Mouse (Mus musculus): ENCODE measurements around the gene Dnase2a. TPM values are rescaled to one million over a fixed set of nuclear protein-coding genes. Genes with fewer than 3 reads are reported as not detected.

Dnase2a gene
- 5.5 and 7.2 TPM in 2 replicates for polyA plus RNA-seq (2014; fragmentation: Nextera tagmentation; extraction: Ambion mirVana)

DNA sequence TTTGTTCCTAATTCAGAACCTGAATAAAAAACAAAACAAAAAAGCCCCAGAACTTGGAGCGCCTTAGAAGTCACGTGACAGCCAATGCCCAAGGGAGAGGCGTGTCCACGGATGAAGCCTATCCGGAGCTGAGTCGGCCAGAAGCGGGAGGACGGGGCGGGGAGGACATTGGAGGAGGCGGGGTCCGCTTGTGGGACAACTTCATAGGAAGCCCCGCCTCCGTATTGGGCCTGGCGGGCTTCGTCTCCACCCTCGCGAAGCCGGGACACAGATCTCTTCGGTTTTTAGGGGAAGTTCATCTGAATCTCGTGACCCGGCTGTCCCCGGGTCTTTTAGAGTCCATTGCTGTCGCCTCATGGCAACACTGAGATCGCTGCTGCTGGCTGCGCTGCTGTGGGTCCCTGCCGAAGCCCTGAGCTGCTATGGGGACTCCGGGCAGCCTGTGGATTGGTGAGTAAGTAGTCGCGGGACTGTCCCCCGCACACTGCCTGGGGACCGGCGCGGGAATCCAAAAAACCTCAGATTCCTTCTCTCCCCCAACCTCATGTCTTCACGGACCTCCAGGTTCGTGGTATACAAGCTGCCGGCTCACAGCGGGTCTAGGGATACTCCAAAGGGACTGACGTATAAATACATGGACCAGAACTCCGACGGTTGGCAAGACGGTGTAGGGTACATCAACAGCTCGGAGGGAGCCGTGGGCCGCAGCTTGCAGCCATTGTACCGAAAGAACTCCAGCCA is at the start of gene Dnase2a:
Gene Dnase2a (plus strand): TSS at position 140 of the 741 bp plus-strand sequence.
- Histone ChIP-seq H3K9me3 (replicated peaks; ENCODE audit: control insufficient read depth, low read length) (no peaks in the 10 kb centered on the region), H3K4me1 (ENCODE audit: control insufficient read depth, insufficient read depth, low read length) (peaks cover 3% of the 10 kb centered on the region; the same call in 1 of the 2 replicates), H3K27ac (replicated peaks; ENCODE audit: low read depth, low read length) (no peak within 1 kb of the TSS), H3K4me3 (ENCODE audit: low read depth, low read length) (peak within 1 kb of the TSS; percentile 59), H3K36me3 (replicated peaks; ENCODE audit: control insufficient read depth, insufficient read depth, low read depth, low read length) (no peaks in the 10 kb centered on the region), H3K9ac (replicated peaks; ENCODE audit: low read length) (peak within 1 kb of the TSS; percentile 67), H3K4me2 (ENCODE audit: low read depth, low read length) (peak within 1 kb of the TSS; percentile 78), H3K27me3 (ENCODE audit: control insufficient read depth, insufficient read depth, low read length) (peaks cover 24% of the 10 kb centered on the region)
- ATAC-seq (replicated peaks; ENCODE audit: insufficient number of reproducible peaks, low FRiP score, low TSS enrichment, low read depth) (peak; percentile 76), DNase-seq (ENCODE audit: low spot score) (peak; percentile 100)
- WGBS = under 1% methylated on average over 45 of the region's 45 CpGs

DNA sequence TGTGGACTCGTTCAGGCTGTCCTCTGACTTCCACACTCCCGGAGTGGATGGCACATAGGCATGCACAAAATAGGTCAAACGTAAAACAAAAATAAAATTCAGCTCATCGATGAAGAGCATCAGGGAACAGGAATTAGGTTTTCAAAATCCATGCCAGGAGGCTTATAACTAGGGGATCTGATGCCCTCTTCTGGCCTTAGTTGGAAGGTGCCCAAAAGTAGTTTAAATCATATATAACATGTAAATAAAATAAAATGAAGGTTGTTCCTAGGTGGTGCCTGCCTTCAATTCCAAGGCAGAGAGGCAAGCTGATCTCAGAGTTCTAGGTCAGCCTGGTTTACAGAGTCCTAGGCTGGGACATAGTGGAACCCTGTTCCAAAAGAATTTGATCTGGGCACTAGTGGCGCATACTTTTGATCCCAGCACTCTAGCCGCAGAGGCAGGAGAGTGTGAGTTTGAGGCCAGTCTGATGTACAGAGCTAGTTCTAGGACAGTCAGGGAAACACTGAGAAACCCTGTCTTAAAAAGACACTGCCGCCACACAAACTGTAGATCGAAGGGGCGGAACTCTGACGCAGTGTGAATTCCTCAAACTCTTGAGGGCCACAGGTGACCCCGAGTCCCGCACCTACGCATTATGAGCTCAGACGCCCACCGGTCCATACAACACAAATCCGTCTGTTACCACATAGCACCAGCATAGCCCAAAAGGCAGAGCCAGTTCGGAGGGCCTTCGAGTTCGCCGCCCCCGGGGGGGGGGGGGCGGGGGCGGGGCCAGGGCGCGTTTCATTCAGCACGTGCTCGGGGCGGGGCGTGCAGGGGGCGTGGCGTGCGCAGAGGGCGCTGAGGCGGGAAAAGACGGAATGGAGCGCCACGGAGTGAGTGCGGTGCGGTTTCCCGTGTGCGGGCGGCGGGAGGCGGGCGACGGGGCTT is 36.7 kb upstream of the Dnase2a start, which contains the start of gene Syce2:
Gene Syce2 (plus strand): TSS at position 736 of the 933 bp plus-strand sequence.
- DNase-seq (ENCODE audit: low spot score) = peak; percentile 78
- Histone ChIP-seq H3K9ac (replicated peaks; ENCODE audit: low read length) (peak within 1 kb of the TSS; percentile 67), H3K4me2 (ENCODE audit: low read depth, low read length) (peak within 1 kb of the TSS; percentile 89), H3K9me3 (replicated peaks; ENCODE audit: control insufficient read depth, low read length) (no peaks in the 10 kb centered on the region), H3K4me3 (ENCODE audit: low read depth, low read length) (peak within 1 kb of the TSS; percentile 42), H3K27ac (replicated peaks; ENCODE audit: low read depth, low read length) (no peak within 1 kb of the TSS), H3K27me3 (ENCODE audit: control insufficient read depth, insufficient read depth, low read length) (no peaks in the 10 kb centered on the region), H3K36me3 (replicated peaks; ENCODE audit: control insufficient read depth, insufficient read depth, low read depth, low read length) (peaks cover 11% of the 10 kb centered on the region), H3K4me1 (ENCODE audit: control insufficient read depth, insufficient read depth, low read length) (no peaks in the 10 kb centered on the region)
- peak; percentile 36; the same call in 1 of the 2 replicates for ATAC-seq (replicated peaks; ENCODE audit: insufficient number of reproducible peaks, low FRiP score, low TSS enrichment, low read depth)
- 15% methylated on average over 42 of the region's 46 CpGs for WGBS

GRCm38 (mm10) chr8:84872309-84872965 is 35.9 kb upstream of the Dnase2a start:
- 3% methylated on average over 54 of the region's 54 CpGs for WGBS
- peak overlapping the region; percentile 89 for H3K4me2 ChIP-seq (ENCODE audit: low read depth, low read length)
- peak overlapping the region; percentile 67 for H3K9ac ChIP-seq (replicated peaks; ENCODE audit: low read length)
- H3K9me3 ChIP-seq (replicated peaks; ENCODE audit: control insufficient read depth, low read length) = no peaks in the 10 kb centered on the region
- no peaks in the 10 kb centered on the region for H3K27me3 ChIP-seq (ENCODE audit: control insufficient read depth, insufficient read depth, low read length)
- H3K27ac ChIP-seq (replicated peaks; ENCODE audit: low read depth, low read length) = no peak overlapping the region
- peaks cover 11% of the 10 kb centered on the region for H3K36me3 ChIP-seq (replicated peaks; ENCODE audit: control insufficient read depth, insufficient read depth, low read depth, low read length)
- H3K4me1 ChIP-seq (ENCODE audit: control insufficient read depth, insufficient read depth, low read length) = no peaks in the 10 kb centered on the region
- DNase-seq (ENCODE audit: low spot score) (peak; percentile 44), ATAC-seq (replicated peaks; ENCODE audit: insufficient number of reproducible peaks, low FRiP score, low TSS enrichment, low read depth) (peak; percentile 64; the same call in 1 of the 2 replicates)
- H3K4me3 ChIP-seq (ENCODE audit: low read depth, low read length) = peak overlapping the region; percentile 42

- no peaks in the 10 kb centered on the region for H3K4me1 ChIP-seq (ENCODE audit: control insufficient read depth, insufficient read depth, low read length)
- peak overlapping the region; percentile 42 for H3K4me3 ChIP-seq (ENCODE audit: low read depth, low read length)
- 61% methylated on average over 4 of the region's 4 CpGs for WGBS
- H3K9me3 ChIP-seq (replicated peaks; ENCODE audit: control insufficient read depth, low read length) = no peaks in the 10 kb centered on the region
- H3K27me3 ChIP-seq (ENCODE audit: control insufficient read depth, insufficient read depth, low read length) = no peaks in the 10 kb centered on the region
- H3K36me3 ChIP-seq (replicated peaks; ENCODE audit: control insufficient read depth, insufficient read depth, low read depth, low read length) = peaks cover 8% of the 10 kb centered on the region
- H3K4me2 ChIP-seq (ENCODE audit: low read depth, low read length) = peak overlapping the region; percentile 89
- ATAC-seq (replicated peaks; ENCODE audit: insufficient number of reproducible peaks, low FRiP score, low TSS enrichment, low read depth) = no peak
- no peak for DNase-seq (ENCODE audit: low spot score)
- H3K27ac ChIP-seq (replicated peaks; ENCODE audit: low read depth, low read length) = no peak overlapping the region
- no peak overlapping the region; the same call in 1 of the 2 replicates for H3K9ac ChIP-seq (replicated peaks; ENCODE audit: low read length)
Observed at GRCm38 (mm10) chr8:84873016-84873415, 35.3 kb upstream of the Dnase2a start.

- no peaks in the 10 kb centered on the region for H3K27me3 ChIP-seq (ENCODE audit: control insufficient read depth, insufficient read depth, low read length)
- no peak overlapping the region for H3K9ac ChIP-seq (replicated peaks; ENCODE audit: low read length)
- no peaks in the 10 kb centered on the region for H3K36me3 ChIP-seq (replicated peaks; ENCODE audit: control insufficient read depth, insufficient read depth, low read depth, low read length)
- no peaks in the 10 kb centered on the region for H3K4me1 ChIP-seq (ENCODE audit: control insufficient read depth, insufficient read depth, low read length)
- H3K9me3 ChIP-seq (replicated peaks; ENCODE audit: control insufficient read depth, low read length) = no peaks in the 10 kb centered on the region
- H3K27ac ChIP-seq (replicated peaks; ENCODE audit: low read depth, low read length) = no peak overlapping the region
- no peak overlapping the region for H3K4me3 ChIP-seq (ENCODE audit: low read depth, low read length)
- no peak for ATAC-seq (replicated peaks; ENCODE audit: insufficient number of reproducible peaks, low FRiP score, low TSS enrichment, low read depth)
- WGBS = 92% methylated on average over 3 of the region's 3 CpGs
- no peak for DNase-seq (ENCODE audit: low spot score)
- H3K4me2 ChIP-seq (ENCODE audit: low read depth, low read length) = no peak overlapping the region
Observed at GRCm38 (mm10) chr8:84874339-84874738, 34.0 kb upstream of the Dnase2a start.

DNA sequence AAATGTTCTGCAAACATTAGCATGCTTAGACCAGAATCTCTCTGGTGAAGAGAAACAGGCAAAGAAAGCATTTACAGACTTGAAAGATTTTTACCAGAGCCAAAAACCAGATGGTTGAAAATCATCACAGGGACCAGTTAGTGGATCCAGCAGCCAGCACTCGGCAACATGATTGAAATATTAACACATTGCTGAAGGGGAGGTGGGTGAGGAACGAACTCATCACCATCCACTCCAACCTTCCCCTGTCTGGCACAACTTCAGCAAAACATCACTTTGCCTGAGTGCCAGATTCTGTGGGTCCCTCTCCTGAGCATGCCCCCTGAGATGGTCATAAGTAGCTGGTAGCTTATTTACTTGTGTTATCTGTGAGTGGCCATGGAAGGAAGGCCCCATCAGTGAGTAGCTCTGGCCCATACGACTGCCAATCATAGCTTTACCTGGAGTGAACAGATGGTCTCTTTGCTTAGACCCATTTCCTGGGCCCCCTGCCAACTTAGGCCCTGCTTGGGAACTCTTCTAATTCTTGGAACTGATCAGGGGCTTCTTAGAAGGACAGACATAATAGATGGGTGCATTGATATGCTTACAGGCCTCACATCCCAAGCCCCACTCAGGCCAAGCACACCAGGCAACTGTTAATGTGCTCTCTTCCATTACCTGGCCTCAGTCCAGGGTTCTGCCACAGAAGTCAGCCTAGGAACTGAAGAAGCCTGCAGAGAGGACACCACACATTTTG is 30.9 kb upstream of the Dnase2a start:
- H3K9me3 ChIP-seq (replicated peaks; ENCODE audit: control insufficient read depth, low read length) = no peaks in the 10 kb centered on the region
- no peaks in the 10 kb centered on the region for H3K36me3 ChIP-seq (replicated peaks; ENCODE audit: control insufficient read depth, insufficient read depth, low read depth, low read length)
- H3K9ac ChIP-seq (replicated peaks; ENCODE audit: low read length) = no peak overlapping the region
- H3K27me3 ChIP-seq (ENCODE audit: control insufficient read depth, insufficient read depth, low read length) = no peaks in the 10 kb centered on the region
- ATAC-seq (replicated peaks; ENCODE audit: insufficient number of reproducible peaks, low FRiP score, low TSS enrichment, low read depth) (no peak), DNase-seq (ENCODE audit: low spot score) (no peak)
- H3K4me2 ChIP-seq (ENCODE audit: low read depth, low read length) = no peak overlapping the region
- H3K27ac ChIP-seq (replicated peaks; ENCODE audit: low read depth, low read length) = no peak overlapping the region
- WGBS = 88% methylated on average over 3 of the region's 3 CpGs
- H3K4me3 ChIP-seq (ENCODE audit: low read depth, low read length) = no peak overlapping the region
- H3K4me1 ChIP-seq (ENCODE audit: control insufficient read depth, insufficient read depth, low read length) = no peaks in the 10 kb centered on the region

DNA sequence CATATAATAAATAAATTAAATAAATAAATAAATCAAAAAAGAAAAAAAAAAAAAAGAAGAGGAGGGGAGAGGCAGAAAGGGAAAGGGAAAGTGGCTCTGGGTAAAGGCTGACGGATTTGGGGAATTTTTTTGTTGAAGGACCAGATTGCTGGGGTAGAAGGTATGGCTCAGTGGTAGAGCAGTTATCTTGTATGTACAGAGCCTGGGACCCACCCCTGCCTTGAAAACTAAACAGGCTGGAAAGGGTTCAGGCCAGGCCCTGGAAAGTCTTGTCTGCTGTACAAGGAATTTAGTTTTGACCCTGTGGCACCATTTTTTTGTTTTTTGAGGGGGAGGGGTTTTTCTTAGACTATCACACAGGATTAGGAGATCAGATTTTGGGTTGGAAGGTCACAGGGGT is 29.4 kb upstream of the Dnase2a start:
- no peaks in the 10 kb centered on the region for H3K36me3 ChIP-seq (replicated peaks; ENCODE audit: control insufficient read depth, insufficient read depth, low read depth, low read length)
- no peaks in the 10 kb centered on the region for H3K27me3 ChIP-seq (ENCODE audit: control insufficient read depth, insufficient read depth, low read length)
- DNase-seq (ENCODE audit: low spot score) (no peak), ATAC-seq (replicated peaks; ENCODE audit: insufficient number of reproducible peaks, low FRiP score, low TSS enrichment, low read depth) (no peak)
- no peaks in the 10 kb centered on the region for H3K4me1 ChIP-seq (ENCODE audit: control insufficient read depth, insufficient read depth, low read length)
- WGBS = 79% methylated on average over 1 of the region's 1 CpGs
- no peak overlapping the region for H3K4me3 ChIP-seq (ENCODE audit: low read depth, low read length)
- H3K4me2 ChIP-seq (ENCODE audit: low read depth, low read length) = no peak overlapping the region
- H3K27ac ChIP-seq (replicated peaks; ENCODE audit: low read depth, low read length) = no peak overlapping the region
- H3K9ac ChIP-seq (replicated peaks; ENCODE audit: low read length) = no peak overlapping the region
- no peaks in the 10 kb centered on the region for H3K9me3 ChIP-seq (replicated peaks; ENCODE audit: control insufficient read depth, low read length)
